Mouse (Mus musculus): ENCODE measurements around the gene Ern1. TPM values are rescaled to one million over a fixed set of nuclear protein-coding genes. Genes with fewer than 3 reads are reported as not detected.

Ern1 gene
- total RNA-seq, 2 experiments from 2014 or later: 11.1 to 25.6 TPM

GRCm38 (mm10) chr11:106486042-106486865, 1.4 kb downstream of the Ern1 start:
- 0 out of 2 replicates have a peak, but pooled peaks have one; percentile 32 for ATAC-seq (replicated peaks; ENCODE audit: low FRiP score, poor library complexity, severe bottlenecking)

- 0 out of 2 replicates have a peak, but pooled peaks have one; percentile 35 for ATAC-seq (replicated peaks; ENCODE audit: low FRiP score, poor library complexity, severe bottlenecking)
Observed at GRCm38 (mm10) chr11:106485611-106486010, 2.0 kb downstream of the Ern1 start.

GRCm38 (mm10) chr11:106484875-106485274, 2.8 kb downstream of the Ern1 start:
- ATAC-seq (replicated peaks; ENCODE audit: low FRiP score, poor library complexity, severe bottlenecking): no peak

- ATAC-seq (replicated peaks; ENCODE audit: low FRiP score, poor library complexity, severe bottlenecking): no peak
Observed at GRCm38 (mm10) chr11:106482867-106483266, 4.8 kb downstream of the Ern1 start.

- no peak for ATAC-seq (replicated peaks; ENCODE audit: low FRiP score, poor library complexity, severe bottlenecking)
Observed at GRCm38 (mm10) chr11:106481651-106482050, 6.0 kb downstream of the Ern1 start.

GRCm38 (mm10) chr11:106480530-106480885, 7.1 kb downstream of the Ern1 start:
- no peak for ATAC-seq (replicated peaks; ENCODE audit: low FRiP score, poor library complexity, severe bottlenecking)

- ATAC-seq (replicated peaks; ENCODE audit: low FRiP score, poor library complexity, severe bottlenecking): no peak
Observed at GRCm38 (mm10) chr11:106479619-106480529, 7.8 kb downstream of the Ern1 start.

GRCm38 (mm10) chr11:106478745-106479144, 8.9 kb downstream of the Ern1 start:
- ATAC-seq (replicated peaks; ENCODE audit: low FRiP score, poor library complexity, severe bottlenecking): no peak

- ATAC-seq (replicated peaks; ENCODE audit: low FRiP score, poor library complexity, severe bottlenecking): no peak
Observed at GRCm38 (mm10) chr11:106477505-106478160, 10.0 kb downstream of the Ern1 start.

GRCm38 (mm10) chr11:106475309-106475708, 12.3 kb downstream of the Ern1 start:
- no peak for ATAC-seq (replicated peaks; ENCODE audit: low FRiP score, poor library complexity, severe bottlenecking)

- no peak for ATAC-seq (replicated peaks; ENCODE audit: low FRiP score, poor library complexity, severe bottlenecking)
Observed at GRCm38 (mm10) chr11:106471629-106472028, 16.0 kb downstream of the Ern1 start.

GRCm38 (mm10) chr11:106468509-106468908, 19.1 kb downstream of the Ern1 start:
- ATAC-seq (replicated peaks; ENCODE audit: low FRiP score, poor library complexity, severe bottlenecking): no peak

- no peak for ATAC-seq (replicated peaks; ENCODE audit: low FRiP score, poor library complexity, severe bottlenecking)
Observed at GRCm38 (mm10) chr11:106465932-106466331, 21.7 kb downstream of the Ern1 start.

GRCm38 (mm10) chr11:106465545-106465903, 22.1 kb downstream of the Ern1 start:
- ATAC-seq (replicated peaks; ENCODE audit: low FRiP score, poor library complexity, severe bottlenecking): no peak

- ATAC-seq (replicated peaks; ENCODE audit: low FRiP score, poor library complexity, severe bottlenecking): no peak
Observed at GRCm38 (mm10) chr11:106464681-106465544, 22.7 kb downstream of the Ern1 start.

GRCm38 (mm10) chr11:106463845-106464244, 23.8 kb downstream of the Ern1 start:
- ATAC-seq (replicated peaks; ENCODE audit: low FRiP score, poor library complexity, severe bottlenecking): no peak

GRCm38 (mm10) chr11:106462309-106462708, 25.3 kb downstream of the Ern1 start:
- ATAC-seq (replicated peaks; ENCODE audit: low FRiP score, poor library complexity, severe bottlenecking): no peak

GRCm38 (mm10) chr11:106461145-106461932, 26.3 kb downstream of the Ern1 start:
- no peak for ATAC-seq (replicated peaks; ENCODE audit: low FRiP score, poor library complexity, severe bottlenecking)

GRCm38 (mm10) chr11:106460671-106461070, 27.0 kb downstream of the Ern1 start:
- ATAC-seq (replicated peaks; ENCODE audit: low FRiP score, poor library complexity, severe bottlenecking): no peak

Data from erythroblast, adult 5-6 weeks (primary cell).